Mouse (Mus musculus) embryonic facial prominence, embryonic 13.5 days (tissue): ENCODE measurements around the gene Mpp4. TPM values are rescaled to one million over a fixed set of nuclear protein-coding genes. Genes with fewer than 3 reads are reported as not detected.

Experiments
- polyA plus RNA-seq: library from polyadenylated mRNA; unstranded; fragments of >200 nt; fragmentation: Nextera tagmentation; extraction: Ambion mirVana; gene quantifications from 2 replicates; pipeline ENCODE4 v1.2.1, GENCODE M21; 2015

The Mpp4 gene
- polyA plus RNA-seq, 1 experiment from 2014 or later = 0.38 TPM

Other genes with a start within 250 kb of the Mpp4 start
- 11.3 and 12.2 TPM in 2 replicates for gene Trak2, start 190.0 kb downstream of the Mpp4 start, polyA plus RNA-seq
- 29.8 and 30.7 TPM in 2 replicates for gene Stradb, start 189.9 kb downstream of the Mpp4 start, polyA plus RNA-seq
- not detected in 2 replicates for gene C2cd6, start 68.5 kb downstream of the Mpp4 start, polyA plus RNA-seq
- gene Tmem237, start 43.0 kb downstream of the Mpp4 start, polyA plus RNA-seq = 36.7 and 37.3 TPM in 2 replicates
- gene Als2, start 73.8 kb upstream of the Mpp4 start, polyA plus RNA-seq = 9.4 and 9.7 TPM in 2 replicates
- gene Cdk15, start 93.5 kb upstream of the Mpp4 start, polyA plus RNA-seq = 0.67 and 1.1 TPM in 2 replicates